Mouse (Mus musculus): ENCODE measurements at regions not wholly inside any gene's neighbourhood (a gene's known extent, or its start where the extent isn't known, plus 50 kb on each side); places are given as distances from the start of the nearest gene placed in this dataset.

DNA sequence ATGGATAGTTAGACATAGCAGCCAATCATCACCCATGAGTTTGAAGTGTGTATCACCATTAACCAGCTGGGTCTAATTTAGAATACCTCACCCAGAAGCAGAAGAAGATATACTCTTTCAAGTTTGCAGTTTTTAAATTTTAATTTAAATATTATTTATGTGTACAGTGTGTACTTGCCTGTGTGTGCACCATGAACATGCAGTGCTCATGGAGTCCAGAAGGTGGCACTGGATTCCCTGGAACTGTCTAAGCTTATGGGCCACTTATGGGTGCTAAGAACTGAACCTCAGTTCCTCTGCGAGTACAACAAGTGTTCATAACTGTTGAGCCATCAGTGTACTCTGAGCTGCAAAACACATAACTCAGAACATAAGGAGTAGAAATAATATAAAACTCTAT, 675.6 kb downstream of the Adcyap1 start:
- WGBS = 88% methylated on average over 1 of the region's 1 CpGs
- H3K27ac ChIP-seq (replicated peaks) = no peak overlapping the region
- H3K4me2 ChIP-seq (replicated peaks) = no peak overlapping the region
- no peaks in the 10 kb centered on the region for H3K4me1 ChIP-seq
- no peak overlapping the region for H3K9ac ChIP-seq (replicated peaks)
- ATAC-seq (replicated peaks) = no peak
- H3K4me3 ChIP-seq = no peak overlapping the region
- no peaks in the 10 kb centered on the region for H3K36me3 ChIP-seq
- H3K9me3 ChIP-seq = no peaks in the 10 kb centered on the region
- H3K27me3 ChIP-seq = no peaks in the 10 kb centered on the region

DNA sequence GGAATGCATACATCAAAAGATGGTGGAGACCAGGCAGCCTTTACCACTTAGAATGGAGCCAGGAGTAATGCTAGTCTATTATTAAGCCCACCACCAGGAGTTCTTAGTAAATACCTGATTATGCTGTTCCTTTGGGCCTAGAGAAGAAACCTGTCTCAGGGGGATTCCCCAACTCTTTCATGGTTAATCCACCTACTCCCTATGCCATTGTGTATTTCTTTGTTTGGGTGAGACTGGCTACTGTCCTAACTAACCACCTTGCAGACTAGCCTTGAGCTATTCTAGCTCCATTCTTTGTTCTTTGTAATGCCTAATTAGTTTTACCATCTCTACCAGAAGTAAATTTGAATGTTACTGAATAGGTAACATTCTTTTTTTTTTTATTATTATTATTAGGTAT, 706.8 kb downstream of the Adcyap1 start:
- Histone ChIP-seq H3K4me1 (no peaks in the 10 kb centered on the region), H3K9me3 (no peaks in the 10 kb centered on the region), H3K27me3 (no peaks in the 10 kb centered on the region), H3K27ac (replicated peaks) (no peak overlapping the region), H3K4me2 (replicated peaks) (no peak overlapping the region), H3K4me3 (no peak overlapping the region), H3K9ac (replicated peaks) (no peak overlapping the region), H3K36me3 (no peaks in the 10 kb centered on the region)
- no peak for ATAC-seq (replicated peaks)

DNA sequence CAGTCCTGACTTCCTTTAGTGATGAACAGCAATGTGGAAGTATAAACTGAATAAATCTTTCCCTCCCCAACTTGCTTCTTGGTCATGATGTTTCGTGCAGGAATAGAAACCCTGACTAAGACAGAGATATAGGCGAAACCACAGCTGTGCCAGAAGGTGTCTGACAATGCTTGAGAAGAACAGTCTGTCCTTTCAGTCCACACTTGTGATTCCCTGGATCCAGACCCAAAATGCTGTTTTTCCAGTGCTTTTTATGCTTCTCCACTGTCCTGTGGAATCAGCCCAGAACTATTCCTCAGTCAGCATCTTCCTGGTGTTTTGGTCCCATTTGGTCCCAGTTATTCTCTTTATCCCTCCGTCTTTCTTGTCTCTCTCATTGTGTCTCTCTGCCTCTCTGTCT, 723.6 kb downstream of the Adcyap1 start:
- H3K9me3 ChIP-seq = no peaks in the 10 kb centered on the region
- no peak overlapping the region for H3K27ac ChIP-seq (replicated peaks)
- no peak overlapping the region for H3K4me3 ChIP-seq
- no peak overlapping the region for H3K4me2 ChIP-seq (replicated peaks)
- H3K4me1 ChIP-seq = no peaks in the 10 kb centered on the region
- no peak overlapping the region for H3K9ac ChIP-seq (replicated peaks)
- no peak for ATAC-seq (replicated peaks)
- no peaks in the 10 kb centered on the region for H3K27me3 ChIP-seq
- WGBS = 85% methylated on average over 3 of the region's 3 CpGs
- no peaks in the 10 kb centered on the region for H3K36me3 ChIP-seq

DNA sequence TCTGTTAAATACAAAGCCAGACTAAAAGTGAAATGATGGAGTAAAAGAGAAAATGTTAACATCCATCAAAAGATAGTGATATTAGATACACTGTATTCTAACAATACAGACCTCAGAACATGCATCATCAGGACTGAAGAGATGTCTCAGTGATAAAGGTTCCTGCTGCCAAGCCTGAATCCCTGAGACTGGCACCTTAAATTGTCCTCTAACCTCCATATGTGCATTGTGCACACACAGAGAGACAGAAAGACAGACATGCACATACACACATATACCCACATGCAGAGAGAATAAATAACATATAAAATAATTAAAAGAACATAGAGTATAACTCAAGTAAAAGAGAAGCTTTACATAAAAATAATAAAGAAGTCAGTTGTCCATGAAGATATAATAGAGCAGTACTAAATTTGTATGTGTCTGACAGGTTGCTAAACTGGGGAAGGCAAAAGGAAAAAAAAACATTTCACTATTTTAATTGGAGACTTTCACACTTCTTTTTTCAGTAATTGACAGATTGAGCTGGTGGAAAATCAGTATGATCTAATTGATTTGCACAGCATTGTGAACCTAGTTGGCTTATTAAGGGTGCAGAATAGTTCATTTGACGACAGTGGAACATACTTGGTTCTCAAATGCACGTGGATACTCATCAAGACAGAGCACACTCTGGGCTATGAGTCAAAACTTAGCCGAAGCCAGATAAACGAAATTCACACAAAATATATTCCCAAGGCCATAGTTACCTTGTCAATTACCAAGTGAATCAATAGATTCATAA, 725.6 kb downstream of the Adcyap1 start:
- H3K9me3 ChIP-seq = no peaks in the 10 kb centered on the region
- H3K27me3 ChIP-seq = no peaks in the 10 kb centered on the region
- peak; percentile 89 for ATAC-seq (replicated peaks)
- no peak overlapping the region for H3K4me3 ChIP-seq
- no peak overlapping the region for H3K9ac ChIP-seq (replicated peaks)
- no peaks in the 10 kb centered on the region for H3K36me3 ChIP-seq
- H3K27ac ChIP-seq (replicated peaks) = peak overlapping the region; percentile 27; the same call in 1 of the 2 replicates
- no peaks in the 10 kb centered on the region for H3K4me1 ChIP-seq
- 54% methylated on average over 4 of the region's 4 CpGs for WGBS
- no peak overlapping the region for H3K4me2 ChIP-seq (replicated peaks)
